Mouse (Mus musculus): ENCODE measurements around the gene Gm10837. TPM values are rescaled to one million over a fixed set of nuclear protein-coding genes. Genes with fewer than 3 reads are reported as not detected.

Gm10837 gene
- polyA plus RNA-seq, 1 experiment: not detected

DNA sequence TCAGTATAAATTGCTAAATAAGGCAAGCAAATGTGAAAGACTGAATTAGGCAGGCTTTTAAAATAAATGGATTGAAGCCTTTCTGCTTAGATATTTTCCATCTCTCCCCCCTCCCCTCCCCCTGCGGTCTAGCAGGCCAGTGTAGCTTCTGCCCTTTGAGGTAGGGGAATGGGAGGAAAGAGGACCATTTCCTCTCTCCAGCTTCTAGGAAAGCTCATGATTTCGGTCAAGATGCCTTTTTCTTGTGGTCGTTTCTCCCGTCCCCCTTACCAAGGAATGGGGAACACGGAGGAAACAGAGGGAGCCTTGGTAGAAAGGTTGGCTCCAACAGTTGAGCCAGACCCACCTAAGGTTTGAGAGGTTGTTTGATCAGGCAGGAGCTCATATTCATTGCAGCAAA, 17.7 kb upstream of the Gm10837 start:
- no peak overlapping the region for H3K27ac ChIP-seq (replicated peaks; ENCODE audit: low read depth, low read length)
- peaks cover 4% of the 10 kb centered on the region; the same call in 1 of the 2 replicates for H3K4me1 ChIP-seq (ENCODE audit: control insufficient read depth, insufficient read depth, insufficient read length, low read length)
- no peak overlapping the region for H3K4me3 ChIP-seq (ENCODE audit: insufficient read depth, low read depth, low read length)

- H3K4me1 ChIP-seq (ENCODE audit: control insufficient read depth, insufficient read depth, insufficient read length, low read length): peaks cover 4% of the 10 kb centered on the region; the same call in 1 of the 2 replicates
- H3K4me3 ChIP-seq (ENCODE audit: insufficient read depth, low read depth, low read length): no peak overlapping the region
Observed at GRCm38 (mm10) chr14:122473211-122473751, 17.1 kb upstream of the Gm10837 start.

GRCm38 (mm10) chr14:122474041-122474890, 16.1 kb upstream of the Gm10837 start:
- peak overlapping the region; percentile 46 for H3K4me3 ChIP-seq (ENCODE audit: insufficient read depth, low read depth, low read length)
- no peak overlapping the region for H3K27ac ChIP-seq (replicated peaks; ENCODE audit: low read depth, low read length)
- H3K4me1 ChIP-seq (ENCODE audit: control insufficient read depth, insufficient read depth, insufficient read length, low read length): peaks cover 4% of the 10 kb centered on the region; the same call in 1 of the 2 replicates

More at GRCm38 (mm10) chr14:122473211-122473751, 17.1 kb upstream of the Gm10837 start:
- no peak overlapping the region for H3K27ac ChIP-seq (replicated peaks; ENCODE audit: low read depth, low read length)

GRCm38 (mm10) chr14:122474891-122475556, 15.4 kb upstream of the Gm10837 start, which contains the start of gene Zic2:
Gene Zic2, plus strand, starts transcription at chr14:122475435.
- H3K4me1 ChIP-seq (ENCODE audit: control insufficient read depth, insufficient read depth, insufficient read length, low read length): peaks cover 4% of the 10 kb centered on the region; the same call in 1 of the 2 replicates
- peak within 1 kb of the TSS; percentile 46 for H3K4me3 ChIP-seq (ENCODE audit: insufficient read depth, low read depth, low read length)
- H3K27ac ChIP-seq (replicated peaks; ENCODE audit: low read depth, low read length): no peak within 1 kb of the TSS

DNA sequence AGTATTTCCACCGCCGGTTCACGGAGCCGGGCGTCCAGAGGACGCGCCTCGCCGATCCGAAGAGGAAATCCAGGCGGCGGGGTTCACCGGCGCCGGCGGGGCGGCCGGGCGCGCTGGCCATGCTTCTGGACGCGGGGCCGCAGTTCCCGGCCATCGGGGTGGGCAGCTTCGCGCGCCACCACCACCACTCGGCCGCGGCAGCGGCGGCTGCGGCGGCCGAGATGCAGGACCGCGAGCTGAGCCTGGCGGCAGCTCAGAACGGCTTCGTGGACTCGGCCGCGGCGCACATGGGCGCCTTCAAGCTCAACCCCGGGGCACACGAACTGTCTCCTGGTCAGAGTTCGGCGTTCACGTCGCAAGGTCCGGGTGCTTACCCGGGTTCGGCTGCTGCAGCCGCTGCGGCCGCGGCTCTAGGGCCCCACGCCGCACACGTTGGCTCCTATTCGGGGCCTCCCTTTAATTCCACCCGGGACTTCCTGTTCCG, 14.8 kb upstream of the Gm10837 start:
- Histone ChIP-seq H3K4me1 (ENCODE audit: control insufficient read depth, insufficient read depth, insufficient read length, low read length) (peaks cover 4% of the 10 kb centered on the region; the same call in 1 of the 2 replicates), H3K4me3 (ENCODE audit: insufficient read depth, low read depth, low read length) (peak overlapping the region; percentile 44), H3K27ac (replicated peaks; ENCODE audit: low read depth, low read length) (no peak overlapping the region)

DNA sequence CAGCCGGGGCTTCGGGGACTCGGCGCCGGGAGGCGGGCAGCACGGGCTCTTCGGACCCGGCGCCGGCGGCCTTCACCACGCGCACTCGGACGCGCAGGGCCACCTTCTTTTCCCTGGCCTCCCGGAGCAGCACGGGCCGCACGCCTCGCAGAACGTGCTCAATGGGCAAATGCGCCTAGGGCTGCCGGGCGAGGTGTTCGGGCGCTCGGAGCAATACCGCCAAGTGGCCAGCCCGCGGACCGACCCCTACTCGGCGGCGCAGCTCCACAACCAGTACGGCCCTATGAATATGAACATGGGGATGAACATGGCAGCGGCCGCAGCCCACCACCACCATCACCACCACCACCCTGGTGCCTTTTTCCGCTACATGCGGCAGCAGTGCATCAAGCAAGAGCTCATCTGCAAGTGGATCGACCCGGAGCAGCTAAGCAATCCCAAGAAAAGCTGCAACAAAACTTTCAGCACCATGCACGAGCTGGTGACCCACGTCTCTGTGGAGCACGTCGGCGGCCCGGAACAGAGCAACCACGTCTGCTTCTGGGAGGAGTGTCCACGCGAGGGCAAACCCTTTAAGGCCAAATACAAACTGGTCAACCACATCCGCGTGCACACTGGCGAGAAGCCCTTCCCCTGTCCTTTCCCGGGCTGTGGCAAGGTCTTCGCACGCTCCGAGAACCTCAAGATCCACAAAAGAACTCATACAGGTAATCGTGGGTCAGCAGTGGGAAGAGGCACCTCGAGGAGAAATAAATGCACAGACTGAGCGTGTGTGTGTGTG, 14.2 kb upstream of the Gm10837 start:
- peaks cover 4% of the 10 kb centered on the region; the same call in 1 of the 2 replicates for H3K4me1 ChIP-seq (ENCODE audit: control insufficient read depth, insufficient read depth, insufficient read length, low read length)
- H3K27ac ChIP-seq (replicated peaks; ENCODE audit: low read depth, low read length): no peak overlapping the region
- peak overlapping the region; percentile 44; the same call in 1 of the 2 replicates for H3K4me3 ChIP-seq (ENCODE audit: insufficient read depth, low read depth, low read length)

DNA sequence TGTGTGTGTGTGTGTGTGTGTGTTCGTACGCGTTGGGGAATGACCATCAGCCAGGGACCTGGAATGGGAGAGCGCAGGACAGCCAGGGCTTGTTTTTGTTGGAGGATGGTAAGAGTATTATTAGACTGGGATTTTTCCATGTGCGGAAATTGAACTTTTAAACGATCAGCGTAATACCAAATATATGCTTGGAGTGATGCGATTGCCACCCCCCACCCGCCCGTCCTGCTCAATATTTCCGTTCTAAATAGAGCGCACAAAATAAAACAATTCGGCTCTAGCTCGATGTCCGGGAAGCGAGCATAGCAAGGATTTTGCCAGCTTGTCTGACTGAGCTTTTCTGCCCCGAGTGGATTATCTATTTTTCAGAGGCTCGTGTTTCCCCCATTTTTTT, 13.6 kb upstream of the Gm10837 start:
- Histone ChIP-seq H3K4me1 (ENCODE audit: control insufficient read depth, insufficient read depth, insufficient read length, low read length) (peaks cover 4% of the 10 kb centered on the region; the same call in 1 of the 2 replicates), H3K27ac (replicated peaks; ENCODE audit: low read depth, low read length) (no peak overlapping the region), H3K4me3 (ENCODE audit: insufficient read depth, low read depth, low read length) (no peak overlapping the region)

DNA sequence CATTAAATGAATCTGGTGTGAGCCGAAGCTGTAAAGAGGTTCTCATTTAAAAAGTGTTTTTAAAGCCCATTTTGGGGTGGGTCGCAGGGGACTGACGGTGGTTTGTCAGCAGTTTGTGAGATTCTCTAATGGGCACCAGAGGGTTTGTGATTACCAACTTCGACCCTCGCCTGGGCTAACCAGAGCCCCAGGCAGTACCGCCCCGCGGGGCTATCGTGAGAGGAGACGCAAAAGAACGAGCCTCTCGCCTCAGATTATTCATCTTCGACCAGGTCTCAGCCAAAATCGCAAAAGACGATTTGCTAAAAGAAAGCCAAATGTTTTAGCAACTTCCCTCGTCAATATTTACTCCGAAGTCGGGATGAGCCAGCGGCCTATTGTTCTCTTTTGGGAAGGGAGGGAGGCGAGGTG, 13.1 kb upstream of the Gm10837 start:
- Histone ChIP-seq H3K27ac (replicated peaks; ENCODE audit: low read depth, low read length) (no peak overlapping the region), H3K4me1 (ENCODE audit: control insufficient read depth, insufficient read depth, insufficient read length, low read length) (peaks cover 4% of the 10 kb centered on the region; the same call in 1 of the 2 replicates), H3K4me3 (ENCODE audit: insufficient read depth, low read depth, low read length) (no peak overlapping the region)

DNA sequence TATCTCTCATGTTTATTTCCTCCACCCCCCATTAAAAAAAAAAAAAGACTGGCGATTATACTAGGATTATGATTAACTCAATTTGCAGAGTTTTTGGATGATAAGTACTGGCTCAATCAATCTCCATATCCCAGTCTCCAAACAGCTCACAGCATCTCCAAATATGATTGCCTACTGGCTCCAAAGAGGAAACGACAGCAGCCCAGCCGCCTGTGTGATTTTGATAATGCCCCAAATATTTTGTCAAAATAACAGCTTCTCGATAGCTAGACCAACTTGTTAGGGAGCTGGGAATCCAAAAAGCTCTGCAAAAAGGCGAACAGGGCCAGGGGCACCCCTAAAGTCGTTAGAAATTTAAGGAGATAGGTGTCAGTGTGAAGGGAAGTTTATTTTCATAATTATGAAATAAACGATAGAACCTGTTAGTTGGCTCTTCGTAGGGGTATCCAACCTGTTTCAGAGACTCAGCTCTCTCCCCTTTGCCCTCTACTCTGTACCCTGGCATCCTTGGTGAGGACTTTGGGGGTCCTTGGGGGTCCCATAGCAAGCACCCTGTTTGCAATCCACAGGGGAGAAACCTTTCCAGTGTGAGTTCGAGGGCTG, 12.3 kb upstream of the Gm10837 start:
- Histone ChIP-seq H3K27ac (replicated peaks; ENCODE audit: low read depth, low read length) (no peak overlapping the region), H3K4me3 (ENCODE audit: insufficient read depth, low read depth, low read length) (no peak overlapping the region), H3K4me1 (ENCODE audit: control insufficient read depth, insufficient read depth, insufficient read length, low read length) (peaks cover 4% of the 10 kb centered on the region; the same call in 1 of the 2 replicates)

- Histone ChIP-seq H3K4me3 (ENCODE audit: insufficient read depth, low read depth, low read length) (no peak overlapping the region), H3K4me1 (ENCODE audit: control insufficient read depth, insufficient read depth, insufficient read length, low read length) (peaks cover 4% of the 10 kb centered on the region; the same call in 1 of the 2 replicates), H3K27ac (replicated peaks; ENCODE audit: low read depth, low read length) (no peak overlapping the region)
Observed at GRCm38 (mm10) chr14:122478574-122479011, 11.8 kb upstream of the Gm10837 start.

DNA sequence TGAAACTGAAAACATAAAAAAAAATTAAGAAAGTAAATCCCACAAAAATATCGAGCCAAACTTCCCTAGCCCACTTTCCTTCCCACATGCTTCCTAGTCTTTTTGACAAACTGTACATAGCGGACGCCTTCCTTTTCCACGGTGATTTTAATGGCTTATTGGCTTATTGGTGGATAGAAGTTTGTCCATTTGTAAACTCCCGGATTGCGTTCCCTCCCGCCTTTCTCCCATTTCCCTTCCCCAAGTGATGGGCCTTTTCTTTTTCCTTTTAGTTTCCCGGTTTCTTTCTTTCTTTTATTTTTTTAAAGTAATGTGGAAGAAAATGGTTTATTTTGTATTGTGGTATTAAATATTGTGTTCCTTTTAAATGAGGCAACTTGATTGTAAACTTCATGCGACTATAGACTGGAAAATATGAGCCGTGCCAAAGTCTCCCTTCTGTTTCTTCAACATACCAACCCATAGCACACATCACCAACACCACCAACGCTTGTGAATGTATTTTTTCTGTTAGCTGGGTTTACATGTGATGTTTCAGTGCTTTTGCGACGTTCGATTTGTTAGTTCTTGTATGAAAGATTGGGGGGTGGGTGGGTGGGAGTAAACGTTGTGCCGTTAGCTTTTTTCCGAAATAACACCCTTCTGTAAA, 10.8 kb upstream of the Gm10837 start:
- H3K4me3 ChIP-seq (ENCODE audit: insufficient read depth, low read depth, low read length): no peak overlapping the region
- no peak overlapping the region for H3K27ac ChIP-seq (replicated peaks; ENCODE audit: low read depth, low read length)
- peaks cover 4% of the 10 kb centered on the region; the same call in 1 of the 2 replicates for H3K4me1 ChIP-seq (ENCODE audit: control insufficient read depth, insufficient read depth, insufficient read length, low read length)

GRCm38 (mm10) chr14:122480355-122480754, 10.0 kb upstream of the Gm10837 start:
- H3K4me3 ChIP-seq (ENCODE audit: insufficient read depth, low read depth, low read length): no peak overlapping the region
- H3K4me1 ChIP-seq (ENCODE audit: control insufficient read depth, insufficient read depth, insufficient read length, low read length): no peaks in the 10 kb centered on the region; the same call in 1 of the 2 replicates
- H3K27ac ChIP-seq (replicated peaks; ENCODE audit: low read depth, low read length): no peak overlapping the region

- Histone ChIP-seq H3K4me1 (ENCODE audit: control insufficient read depth, insufficient read depth, insufficient read length, low read length) (no peaks in the 10 kb centered on the region; the same call in 1 of the 2 replicates), H3K4me3 (ENCODE audit: insufficient read depth, low read depth, low read length) (no peak overlapping the region), H3K27ac (replicated peaks; ENCODE audit: low read depth, low read length) (no peak overlapping the region)
Observed at GRCm38 (mm10) chr14:122481181-122481580, 9.2 kb upstream of the Gm10837 start.

Data from brown adipose tissue, adult 24 weeks (tissue).